Mouse (Mus musculus): ENCODE results near the gene Tcf20. TPM values are rescaled to one million over a fixed set of nuclear protein-coding genes. Genes with fewer than 3 reads are reported as not detected.
"Not testable (repeated sequence)": the region's sequence is repeated elsewhere in the genome, so short reads cannot be mapped to it uniquely, and the experiment has no call there.

Tcf20 gene
- total and polyA plus RNA-seq, 3 experiments = 27.0 to 47.2 (median 29.0) TPM

- TF ChIP-seq MAX (IDR thresholded peaks at IDR 0.05; ENCODE audit: low read length) (no peak), ZKSCAN1 (IDR thresholded peaks at IDR 0.05; ENCODE audit: borderline replicate concordance, low read depth, low read length) (no peak), TCF12 (IDR thresholded peaks at IDR 0.05; ENCODE audit: low read depth, low read length) (no peak), UBTF (IDR thresholded peaks at IDR 0.05; ENCODE audit: low read depth, low read length) (no peak), HCFC1 (IDR thresholded peaks at IDR 0.05; ENCODE audit: low read depth, low read length) (no peak), ELF1 (IDR thresholded peaks at IDR 0.05; ENCODE audit: low read depth, low read length) (no peak), MEF2A (IDR thresholded peaks at IDR 0.05; ENCODE audit: borderline replicate concordance, low read depth, low read length) (no peak), POLR2AphosphoS2 (IDR thresholded peaks at IDR 0.05; ENCODE audit: low read depth, low read length) (no peak), CHD2 (IDR thresholded peaks at IDR 0.05; ENCODE audit: low read length) (no peak), ZMIZ1 (IDR thresholded peaks at IDR 0.05; ENCODE audit: low read depth, low read length) (no peak), CTCF (conservative IDR thresholded peaks at IDR 0.05 in 1 of 2, IDR thresholded peaks at IDR 0.05 in 1 of 2; ENCODE audit: low read depth in 2 of 2, low read length in 2 of 2) (no peak), NELFE (IDR thresholded peaks at IDR 0.05; ENCODE audit: low read depth, low read length) (no peak), PAX5 (IDR thresholded peaks at IDR 0.05; ENCODE audit: low read length) (no peak), BHLHE40 (IDR thresholded peaks at IDR 0.05; ENCODE audit: low read depth, low read length) (no peak)
- DNase-seq (ENCODE audit: extremely low read depth) = no peak
- H3K36me3 ChIP-seq (replicated peaks in 1 of 2; ENCODE audit: control insufficient read depth in 1 of 2, insufficient read depth in 1 of 2, low read length in 1 of 2) = no peaks in the 10 kb centered on the region
- H3K79me2 ChIP-seq (replicated peaks; ENCODE audit: control insufficient read depth, extremely low read depth, insufficient read depth, poor library complexity, severe bottlenecking) = no peaks in the 10 kb centered on the region
- no peak overlapping the region for H3K4me3 ChIP-seq (replicated peaks in 1 of 3; ENCODE audit: low read depth in 2 of 3, low read length in 2 of 3, poor library complexity in 1 of 3)
- H3K27ac ChIP-seq (ENCODE audit: insufficient read depth, low read depth) = no peak overlapping the region
- in situ Hi-C loops (cut with MboI; ENCODE audit: low pct_ligation_motif_present, low pct_unique_long_range_greater_than_20kb, low sequenced_read_pairs) (loop anchor here (25.0 kb wide), 1 partner anchor 497 kb away; the partner anchor contains the start of gene Wbp2nl), dilution Hi-C loops (cut with MboI; ENCODE audit: extremely low pct_ligation_motif_present, extremely low pct_unique_long_range_greater_than_20kb, low sequenced_read_pairs) (no loop called here)
- no peaks in the 10 kb centered on the region for H3K4me1 ChIP-seq (ENCODE audit: control insufficient read depth in 1 of 2, insufficient read depth in 2 of 2)
- H3K9me3 ChIP-seq (replicated peaks; ENCODE audit: low read length) = no peaks in the 10 kb centered on the region
- peaks cover 41% of the 10 kb centered on the region for H3K27me3 ChIP-seq (replicated peaks)
- H3K4me2 ChIP-seq (ENCODE audit: insufficient read depth, low read depth, poor library complexity, severe bottlenecking) = no peak overlapping the region
- H3K9ac ChIP-seq (ENCODE audit: insufficient read depth, low read depth) = no peak overlapping the region
These were observed 203.1 kb downstream of the Tcf20 start for GRCm38 (mm10) chr15:82784581-82784980.

GRCm38 (mm10) chr15:82783800-82784199 lies 203.9 kb downstream of the Tcf20 start:
- H3K27me3 ChIP-seq (replicated peaks) = peaks cover 44% of the 10 kb centered on the region
- no peak overlapping the region for H3K9ac ChIP-seq (ENCODE audit: insufficient read depth, low read depth)
- H3K27ac ChIP-seq (ENCODE audit: insufficient read depth, low read depth) = no peak overlapping the region
- in situ Hi-C loops (cut with MboI; ENCODE audit: low pct_ligation_motif_present, low pct_unique_long_range_greater_than_20kb, low sequenced_read_pairs) (loop anchor here (25.0 kb wide), 1 partner anchor 496 kb away; the partner anchor contains the start of gene Wbp2nl), dilution Hi-C loops (cut with MboI; ENCODE audit: extremely low pct_ligation_motif_present, extremely low pct_unique_long_range_greater_than_20kb, low sequenced_read_pairs) (no loop called here)
- no peak for DNase-seq (ENCODE audit: extremely low read depth)
- no peaks in the 10 kb centered on the region for H3K9me3 ChIP-seq (replicated peaks; ENCODE audit: low read length)
- no peaks in the 10 kb centered on the region for H3K36me3 ChIP-seq (replicated peaks in 1 of 2; ENCODE audit: control insufficient read depth in 1 of 2, insufficient read depth in 1 of 2, low read length in 1 of 2)
- TF ChIP-seq GABPA (IDR thresholded peaks at IDR 0.05; ENCODE audit: insufficient replicate concordance, low read depth, low read length) = no peak
- no peak for TF ChIP-seq MXI1 (IDR thresholded peaks at IDR 0.05; ENCODE audit: low read depth, low read length)
- no peak for TF ChIP-seq CHD2 (IDR thresholded peaks at IDR 0.05; ENCODE audit: low read length)
- no peak for TF ChIP-seq ETS1 (conservative IDR thresholded peaks at IDR 0.05; ENCODE audit: low read depth, low read length)
- no peak for TF ChIP-seq HCFC1 (IDR thresholded peaks at IDR 0.05; ENCODE audit: low read depth, low read length)
- TF ChIP-seq MAX (IDR thresholded peaks at IDR 0.05; ENCODE audit: low read length) = no peak
- no peak for TF ChIP-seq ZMIZ1 (IDR thresholded peaks at IDR 0.05; ENCODE audit: low read depth, low read length)
- TF ChIP-seq EP300 (IDR thresholded peaks at IDR 0.05; ENCODE audit: low read length) = no peak
- no peak overlapping the region for H3K4me3 ChIP-seq (replicated peaks in 1 of 3; ENCODE audit: low read depth in 2 of 3, low read length in 2 of 3, poor library complexity in 1 of 3)
- no peaks in the 10 kb centered on the region for H3K4me1 ChIP-seq (ENCODE audit: control insufficient read depth in 1 of 2, insufficient read depth in 2 of 2)
- H3K79me2 ChIP-seq (replicated peaks; ENCODE audit: control insufficient read depth, extremely low read depth, insufficient read depth, poor library complexity, severe bottlenecking) = no peaks in the 10 kb centered on the region
- H3K4me2 ChIP-seq (ENCODE audit: insufficient read depth, low read depth, poor library complexity, severe bottlenecking) = no peak overlapping the region

GRCm38 (mm10) chr15:82777856-82778255 lies 209.8 kb downstream of the Tcf20 start:
- dilution Hi-C loops (cut with MboI; ENCODE audit: extremely low pct_ligation_motif_present, extremely low pct_unique_long_range_greater_than_20kb, low sequenced_read_pairs); H3K79me2 ChIP-seq (replicated peaks; ENCODE audit: control insufficient read depth, extremely low read depth, insufficient read depth, poor library complexity, severe bottlenecking); H3K4me1 ChIP-seq (ENCODE audit: control insufficient read depth in 1 of 2, insufficient read depth in 2 of 2); H3K4me2 ChIP-seq (ENCODE audit: insufficient read depth, low read depth, poor library complexity, severe bottlenecking); H3K9ac ChIP-seq (ENCODE audit: insufficient read depth, low read depth); H3K27ac ChIP-seq (ENCODE audit: insufficient read depth, low read depth); DNase-seq (ENCODE audit: extremely low read depth); H3K36me3 ChIP-seq (replicated peaks in 1 of 2; ENCODE audit: control insufficient read depth in 1 of 2, insufficient read depth in 1 of 2, low read length in 1 of 2); H3K4me3 ChIP-seq (replicated peaks in 1 of 3; ENCODE audit: low read depth in 2 of 3, low read length in 2 of 3, poor library complexity in 1 of 3); H3K9me3 ChIP-seq (replicated peaks; ENCODE audit: low read length): not testable (repeated sequence)
- H3K27me3 ChIP-seq (replicated peaks) = peaks cover 68% of the 10 kb centered on the region
- in situ Hi-C loops (cut with MboI; ENCODE audit: low pct_ligation_motif_present, low pct_unique_long_range_greater_than_20kb, low sequenced_read_pairs) = loop anchor here (25.0 kb wide), 1 partner anchor 491 kb away; the partner anchor contains the start of gene Wbp2nl

Measured in CH12.LX (cell line).